Mouse (Mus musculus) kidney, postnatal 0 days (tissue): ENCODE measurements around the gene Gm42906. TPM values are rescaled to one million over a fixed set of nuclear protein-coding genes. Genes with fewer than 3 reads are reported as not detected.

Source experiments
- ATAC-seq: fragments of 200-750 bp; cut with Nextera tagmentation; replicated peaks from 2 replicates; pipeline ENCODE4 v1.8.0; 2017; ENCODE audit warnings: low read depth, moderate number of reproducible peaks, moderate TSS enrichment, moderate library complexity; ENCODE audit not compliant: low FRiP score
- DNase-seq: peaks from one replicate; pipeline ENCODE4 v3.0.0-alpha.2; 2016; ENCODE audit warnings: low spot score
- H3K27ac ChIP-seq: fragments of 300-500 bp; sonication (generic); 2 replicates; pipeline ENCODE4 v1.5.1; 2014; ENCODE audit warnings: mild to moderate bottlenecking
- H3K27me3 ChIP-seq: fragments of 300-500 bp; sonication (generic); 2 replicates; pipeline ENCODE4 v1.6.1; 2014; ENCODE audit warnings: low read length, mixed read lengths; ENCODE audit not compliant: insufficient read depth
- H3K36me3 ChIP-seq: fragments of 300-500 bp; sonication (generic); 2 replicates; pipeline ENCODE4 v1.6.1; 2014; ENCODE audit warnings: low read length, mixed read lengths; ENCODE audit not compliant: insufficient read depth
- H3K4me1 ChIP-seq: fragments of 300-500 bp; sonication (generic); replicated peaks from 2 replicates; pipeline ENCODE4 v1.6.1; 2014; ENCODE audit warnings: antibody characterized with exemption, low read length, mixed read lengths; ENCODE audit not compliant: insufficient read depth
- H3K4me2 ChIP-seq: fragments of 300-500 bp; sonication (generic); 2 replicates; pipeline ENCODE4 v1.6.1; 2014; ENCODE audit warnings: mild to moderate bottlenecking, low read length, moderate library complexity, mixed read lengths
- H3K4me3 ChIP-seq: fragments of 300-500 bp; sonication (generic); replicated peaks from 2 replicates; pipeline ENCODE4 v1.5.1; 2014; ENCODE audit warnings: low read depth, low read length
- H3K9ac ChIP-seq: fragments of 300-500 bp; sonication (generic); 2 replicates; pipeline ENCODE4 v1.6.1; 2014; ENCODE audit warnings: low read depth, low read length
- H3K9me3 ChIP-seq: fragments of 300-500 bp; sonication (generic); replicated peaks from 2 replicates; pipeline ENCODE4 v1.6.1; 2016; ENCODE audit warnings: low read length, inconsistent platforms, mixed read lengths
- CTCF ChIP-seq: IDR thresholded peaks from 2 replicates; pipeline ENCODE4 v1.5.1; 2016; ENCODE audit warnings: antibody characterized with exemption, low read depth, mild to moderate bottlenecking, moderate library complexity
- WGBS: fragments of 180-500 bp; shearing (Covaris S2); extraction: QIAGEN DNeasy Blood & Tissue Kit; methylation state at CpG from one replicate; pipeline ENCODE4 v1.1.7; 2014; 5-methylcytosine and 5-hydroxymethylcytosine counted together
- polyA plus RNA-seq: library from polyadenylated mRNA; unstranded; fragments of >200 nt; fragmentation: Nextera tagmentation; extraction: Ambion mirVana; gene quantifications from 2 replicates; pipeline ENCODE4 v1.2.1, GENCODE M21; 2015

Gene Gm42906
- polyA plus RNA-seq, 1 experiment from 2014 or later = not detected

DNA sequence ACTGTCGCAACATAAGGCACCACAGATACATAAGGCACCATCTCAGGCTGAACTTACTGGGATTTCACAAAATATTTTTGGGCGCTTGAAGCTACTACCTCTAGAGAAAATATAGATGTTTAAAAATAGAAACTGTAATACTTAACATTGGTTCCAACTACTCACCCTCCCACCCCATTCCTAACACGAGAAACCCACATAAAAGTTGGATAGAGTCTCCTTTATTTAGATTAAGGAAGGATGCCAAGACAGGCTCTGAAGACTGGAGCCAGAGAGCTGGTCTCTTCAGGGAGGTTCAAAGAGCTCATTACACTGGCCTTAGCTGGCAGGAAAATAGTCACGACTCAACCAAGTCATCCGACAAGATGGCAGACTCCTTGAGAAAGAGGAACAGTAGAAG lies 361.9 kb downstream of the Gm42906 start:
- H3K4me1 ChIP-seq = no peaks in the 10 kb centered on the region
- TF ChIP-seq CTCF = no peak
- H3K9me3 ChIP-seq = no peaks in the 10 kb centered on the region
- no peak overlapping the region for H3K4me2 ChIP-seq
- H3K27ac ChIP-seq = no peak overlapping the region
- H3K9ac ChIP-seq = no peak overlapping the region
- H3K36me3 ChIP-seq = peaks cover 16% of the 10 kb centered on the region
- H3K27me3 ChIP-seq = no peaks in the 10 kb centered on the region
- no peak for DNase-seq
- 76% methylated on average over 5 of the region's 5 CpGs for WGBS
- no peak for ATAC-seq
- no peak overlapping the region for H3K4me3 ChIP-seq

DNA sequence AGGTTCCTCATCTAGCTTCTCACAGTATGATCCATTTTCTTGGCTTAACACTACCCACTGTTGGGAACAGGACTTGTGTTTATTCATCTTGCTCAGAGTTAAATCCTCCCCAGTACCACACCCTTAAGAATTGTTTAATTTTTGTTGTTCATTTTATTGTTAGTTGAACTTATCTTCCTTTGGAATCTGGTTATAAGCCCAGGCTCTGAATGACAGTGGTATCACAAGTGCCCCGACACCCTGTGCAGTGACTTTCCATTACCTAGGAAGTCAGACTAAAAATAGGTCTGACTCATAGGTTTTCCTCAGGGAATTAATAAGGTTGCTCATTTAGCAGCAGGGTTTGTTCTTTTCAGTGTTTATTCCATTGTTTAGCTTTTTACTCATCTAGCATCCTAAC lies 362.7 kb downstream of the Gm42906 start:
- Histone ChIP-seq H3K4me1 (no peaks in the 10 kb centered on the region), H3K9me3 (no peaks in the 10 kb centered on the region), H3K27ac (no peak overlapping the region), H3K4me3 (no peak overlapping the region), H3K27me3 (no peaks in the 10 kb centered on the region), H3K4me2 (no peak overlapping the region), H3K36me3 (peaks cover 16% of the 10 kb centered on the region), H3K9ac (no peak overlapping the region)
- DNase-seq (no peak), ATAC-seq (no peak)
- 46% methylated on average over 1 of the region's 1 CpGs for WGBS
- no peak for TF ChIP-seq CTCF

GRCm38 (mm10) chr5:151061942-151062341 lies 366.0 kb downstream of the Gm42906 start:
- DNase-seq = no peak
- no peak for ATAC-seq
- TF ChIP-seq CTCF = peak; percentile 26; the same call in 1 of the 2 replicates
- 98% methylated on average over 2 of the region's 2 CpGs for WGBS
- Histone ChIP-seq H3K4me1 (0 out of 2 replicates have a peak, but pooled peaks cover 4% of the 10 kb centered on the region), H3K36me3 (peaks cover 16% of the 10 kb centered on the region), H3K4me2 (no peak overlapping the region), H3K9ac (no peak overlapping the region), H3K27me3 (no peaks in the 10 kb centered on the region), H3K9me3 (no peaks in the 10 kb centered on the region), H3K4me3 (no peak overlapping the region), H3K27ac (no peak overlapping the region)

- Histone ChIP-seq H3K36me3 (peaks cover 16% of the 10 kb centered on the region), H3K4me1 (peaks cover 10% of the 10 kb centered on the region; the same call in 1 of the 2 replicates), H3K4me3 (no peak overlapping the region), H3K9ac (no peak overlapping the region), H3K9me3 (no peaks in the 10 kb centered on the region), H3K27me3 (no peaks in the 10 kb centered on the region), H3K4me2 (no peak overlapping the region), H3K27ac (peak overlapping the region; percentile 77)
- no peak; the same call in 1 of the 2 replicates for TF ChIP-seq CTCF
- WGBS = 42% methylated on average over 12 of the region's 12 CpGs
- DNase-seq = peak; percentile 79
- ATAC-seq = 0 out of 2 replicates have a peak, but pooled peaks have one; percentile 22
Measured at GRCm38 (mm10) chr5:151060476-151060875, 367.5 kb downstream of the Gm42906 start.

DNA sequence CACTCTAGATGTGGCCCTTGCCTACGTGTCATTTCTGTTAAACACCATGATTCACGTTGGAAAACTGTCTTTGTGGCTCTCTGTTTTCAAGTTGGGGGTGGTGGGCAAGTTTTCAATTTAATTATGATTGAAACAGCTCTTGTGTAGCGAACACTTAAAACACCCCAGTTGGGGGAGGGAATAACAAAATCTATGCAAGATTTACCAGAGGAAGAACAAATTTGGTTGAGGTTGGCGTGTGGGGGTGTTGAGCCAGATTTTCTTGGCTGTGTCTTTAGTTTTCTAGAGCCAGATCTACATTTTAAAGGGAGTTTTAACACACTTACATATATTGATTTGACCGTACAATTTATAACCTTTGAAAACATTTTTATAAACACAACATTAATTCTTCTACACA lies 368.2 kb downstream of the Gm42906 start:
- 63% methylated on average over 5 of the region's 5 CpGs for WGBS
- Histone ChIP-seq H3K9ac (no peak overlapping the region), H3K4me3 (no peak overlapping the region), H3K27me3 (no peaks in the 10 kb centered on the region), H3K4me2 (no peak overlapping the region), H3K4me1 (peaks cover 14% of the 10 kb centered on the region; the same call in 1 of the 2 replicates), H3K9me3 (no peaks in the 10 kb centered on the region), H3K27ac (no peak overlapping the region), H3K36me3 (peaks cover 16% of the 10 kb centered on the region)
- no peak for TF ChIP-seq CTCF
- no peak for ATAC-seq
- peak; percentile 44 for DNase-seq

- ATAC-seq = no peak
- H3K4me1 ChIP-seq = peaks cover 18% of the 10 kb centered on the region; the same call in 1 of the 2 replicates
- no peaks in the 10 kb centered on the region for H3K9me3 ChIP-seq
- WGBS = 69% methylated on average over 10 of the region's 10 CpGs
- no peaks in the 10 kb centered on the region for H3K27me3 ChIP-seq
- no peak overlapping the region for H3K9ac ChIP-seq
- no peak overlapping the region for H3K4me3 ChIP-seq
- DNase-seq = no peak
- no peak for TF ChIP-seq CTCF
- H3K27ac ChIP-seq = no peak overlapping the region
- H3K36me3 ChIP-seq = peaks cover 16% of the 10 kb centered on the region
- H3K4me2 ChIP-seq = no peak overlapping the region
Measured at GRCm38 (mm10) chr5:151059352-151059751, 368.6 kb downstream of the Gm42906 start.

DNA sequence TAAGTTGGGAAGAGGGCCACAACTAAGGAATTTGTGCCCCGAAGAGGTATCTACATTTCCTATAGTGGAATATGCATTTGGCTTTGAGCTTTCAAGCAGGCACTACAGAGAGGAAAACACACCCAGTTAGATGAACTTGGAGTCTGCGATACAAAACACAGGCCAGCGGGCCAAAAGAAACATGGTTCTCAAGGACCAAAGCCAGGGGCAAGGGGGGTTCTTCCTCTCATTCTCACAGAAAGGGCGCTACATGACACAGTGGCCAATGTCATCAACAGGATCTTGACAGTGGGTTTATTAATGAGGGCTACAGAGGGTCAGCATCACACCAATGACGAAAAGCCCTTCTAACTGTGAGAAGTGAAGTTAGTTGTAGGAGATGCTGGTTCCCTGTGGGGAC lies 370.2 kb downstream of the Gm42906 start:
- Histone ChIP-seq H3K9ac (no peak overlapping the region), H3K27me3 (no peaks in the 10 kb centered on the region), H3K4me1 (peaks cover 22% of the 10 kb centered on the region; the same call in 1 of the 2 replicates), H3K9me3 (no peaks in the 10 kb centered on the region), H3K36me3 (peaks cover 8% of the 10 kb centered on the region), H3K4me3 (no peak overlapping the region), H3K27ac (0 out of 2 replicates have a peak overlapping the region, but pooled peaks have one; percentile 15), H3K4me2 (no peak overlapping the region)
- DNase-seq (no peak), ATAC-seq (no peak)
- WGBS = 79% methylated on average over 5 of the region's 5 CpGs
- TF ChIP-seq CTCF = no peak
